Mouse (Mus musculus): ENCODE results near the gene Tssk4.

The Tssk4 gene

GRCm38 (mm10) chr14:55643060-55643907, 6.7 kb upstream of the Tssk4 start, which contains the start of gene Tm9sf1:
TSS of gene Tm9sf1 (minus strand) at chr14:55643806.
- DNase-seq: peak; percentile 84 to 90

DNA sequence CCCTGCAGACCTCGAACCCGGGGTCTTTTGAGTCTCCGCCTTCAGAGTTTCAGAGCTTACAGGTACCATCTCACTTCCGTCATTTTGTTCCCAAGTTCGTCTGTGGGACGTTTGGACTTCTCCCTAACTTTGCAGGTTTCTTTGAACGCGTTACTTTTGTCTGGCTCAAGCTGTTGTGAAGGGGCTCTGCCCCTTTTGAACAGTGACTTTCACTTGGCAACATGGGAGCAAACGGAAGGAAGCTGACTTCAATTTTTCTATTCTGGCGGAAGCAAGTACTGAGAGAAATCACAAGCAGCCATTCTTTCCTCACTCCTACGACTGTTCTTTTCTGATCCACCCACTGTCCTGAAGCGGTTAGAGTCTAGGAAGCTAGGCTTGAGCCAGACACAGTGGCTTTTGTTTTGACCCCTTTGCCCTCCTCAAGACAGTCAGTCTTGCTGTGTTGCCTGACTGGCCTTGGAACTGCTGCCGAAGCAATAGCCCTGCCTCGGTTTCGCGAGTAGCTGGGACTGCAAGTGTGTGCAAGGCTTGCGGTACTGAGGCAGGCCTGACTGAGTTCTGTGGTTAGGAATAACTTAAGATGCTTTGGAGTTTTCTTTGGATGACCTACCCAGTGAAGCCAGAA, 5.6 kb upstream of the Tssk4 start:
- peak; percentile 21 to 39 for DNase-seq

- DNase-seq: no peak
These were observed 1.5 kb downstream of the Tssk4 start for GRCm38 (mm10) chr14:55651528-55651927.

DNA sequence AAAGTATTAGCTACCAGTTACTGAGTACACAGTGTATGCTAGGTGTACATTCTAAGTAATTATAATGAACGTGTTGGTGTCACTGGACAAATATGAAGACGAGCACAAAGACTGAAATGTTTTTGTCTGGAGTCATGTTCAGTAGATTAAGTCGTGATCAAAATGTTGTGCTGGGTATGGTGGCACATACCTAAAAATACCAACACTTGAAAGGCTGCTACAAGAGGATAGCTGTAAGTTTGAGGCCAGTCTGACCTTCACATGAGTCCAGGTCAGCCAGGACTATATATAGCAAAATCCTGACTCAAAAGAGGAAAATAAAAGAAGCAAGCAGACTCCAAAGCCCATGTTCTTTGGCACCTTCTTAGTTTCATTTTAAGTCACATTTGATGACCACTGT, 7.0 kb downstream of the Tssk4 start:
- DNase-seq: no peak

DNA sequence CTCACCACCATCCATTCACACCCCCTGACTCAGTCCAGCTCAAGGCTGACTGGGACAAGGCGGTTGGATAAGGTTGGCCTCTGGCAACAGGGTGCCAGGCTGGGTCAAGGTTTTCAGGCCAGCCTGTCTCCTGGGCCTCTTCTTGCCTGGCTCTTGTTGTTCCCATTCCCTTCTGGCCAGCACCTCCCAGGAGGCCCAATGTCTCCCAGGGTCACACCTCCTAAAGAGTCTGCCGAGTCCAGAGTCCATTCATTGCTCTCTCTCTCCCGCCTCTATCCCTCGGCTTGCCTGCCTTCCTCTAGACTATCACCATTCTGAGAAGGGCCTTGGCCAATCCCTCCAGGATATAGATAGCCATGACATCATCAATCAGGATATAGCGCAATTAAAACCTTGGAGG, 8.0 kb downstream of the Tssk4 start:
- DNase-seq: peak; percentile 69 to 76

GRCm38 (mm10) chr14:55659960-55660573, 10.1 kb downstream of the Tssk4 start, which contains the start of gene Mdp1:
TSS of gene Mdp1 (minus strand) at chr14:55660508.
- DNase-seq: peak; percentile 78 to 88

- DNase-seq: no peak
These were observed 10.7 kb downstream of the Tssk4 start for GRCm38 (mm10) chr14:55660636-55661035.

DNA sequence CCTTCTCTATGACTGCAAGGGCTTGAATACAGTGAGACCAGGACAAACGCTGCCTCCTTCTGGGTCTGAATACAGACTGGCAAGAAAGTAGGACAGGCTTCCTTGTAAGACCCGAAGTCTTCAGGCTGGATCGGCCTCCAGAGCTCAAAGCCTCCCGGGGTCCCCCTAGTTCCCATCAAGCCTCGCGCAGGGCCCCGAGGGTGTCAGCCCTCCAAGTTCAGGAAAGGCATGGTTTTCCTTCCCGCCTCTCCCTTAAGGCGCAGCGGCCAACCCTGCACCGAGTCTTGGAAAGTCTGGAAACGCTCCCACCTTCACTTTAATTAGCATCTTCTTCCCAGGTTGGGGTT, 21.5 kb downstream of the Tssk4 start:
- no peak for DNase-seq

GRCm38 (mm10) chr14:55671833-55672740, 22.1 kb downstream of the Tssk4 start, which contains the start of the genes Gmpr2 and Nedd8:
TSS of gene Gmpr2 (plus strand) at chr14:55671941.
TSS of gene Nedd8 (minus strand) at chr14:55672124.
- peak; percentile 89 to 96 for DNase-seq

DNA sequence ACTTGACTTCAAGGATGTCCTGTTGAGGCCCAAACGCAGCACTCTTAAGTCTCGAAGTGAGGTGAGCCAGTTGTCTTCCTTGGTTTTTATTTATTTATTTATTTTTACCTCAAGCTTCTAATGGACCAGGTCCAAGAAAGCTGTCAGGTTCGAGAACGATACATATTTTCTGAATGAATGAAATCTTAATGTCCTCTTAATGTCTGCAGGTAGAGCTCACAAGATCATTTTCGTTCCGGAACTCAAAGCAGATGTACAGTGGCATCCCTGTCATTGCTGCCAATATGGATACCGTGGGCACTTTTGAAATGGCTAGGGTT, 22.7 kb downstream of the Tssk4 start:
- no peak for DNase-seq

GRCm38 (mm10) chr14:55677615-55678014, 27.6 kb downstream of the Tssk4 start:
- DNase-seq: no peak

GRCm38 (mm10) chr14:55681160-55682117, 31.5 kb downstream of the Tssk4 start, which contains the start of gene Tinf2:
TSS of gene Tinf2 (minus strand) at chr14:55681820.
- peak; percentile 96 for DNase-seq

DNA sequence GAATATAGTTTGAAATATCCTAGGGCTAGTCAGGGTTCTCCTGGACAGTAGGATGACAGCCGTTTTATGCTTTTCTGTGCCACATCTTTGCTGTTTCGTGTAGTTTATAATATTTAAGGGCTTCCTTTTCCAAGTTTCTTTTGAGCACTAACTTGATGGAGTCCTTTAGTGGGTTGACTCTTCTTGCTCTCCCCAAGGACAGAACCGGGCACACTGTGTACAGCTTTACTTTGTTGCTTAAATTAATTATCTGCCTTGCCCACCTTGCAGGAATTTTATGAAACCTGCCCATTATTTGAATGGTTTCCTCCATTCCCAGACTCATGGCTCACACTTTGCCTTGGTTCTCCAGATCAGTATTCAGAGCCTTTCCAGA, 32.1 kb downstream of the Tssk4 start:
- DNase-seq: no peak

DNA sequence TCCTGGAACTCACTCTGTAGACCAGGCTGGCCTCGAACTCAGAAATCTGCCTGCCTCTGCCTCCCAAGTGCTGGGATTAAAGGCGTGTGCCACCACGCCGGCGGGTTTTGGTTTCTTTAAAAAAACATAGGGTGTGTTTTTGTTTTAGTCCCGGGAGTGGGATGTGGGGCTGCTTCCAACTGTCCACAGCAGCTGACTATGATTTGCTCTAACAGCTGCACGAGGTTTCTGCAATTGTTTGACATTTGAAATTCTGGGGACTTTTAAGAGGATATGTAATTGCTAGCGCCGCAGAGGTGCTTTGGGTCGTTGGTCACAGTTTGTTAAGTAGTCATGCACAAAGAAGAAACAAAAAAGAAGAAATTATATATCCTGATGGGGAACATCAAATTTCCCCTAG, 39.4 kb downstream of the Tssk4 start:
- DNase-seq: no peak

DNA sequence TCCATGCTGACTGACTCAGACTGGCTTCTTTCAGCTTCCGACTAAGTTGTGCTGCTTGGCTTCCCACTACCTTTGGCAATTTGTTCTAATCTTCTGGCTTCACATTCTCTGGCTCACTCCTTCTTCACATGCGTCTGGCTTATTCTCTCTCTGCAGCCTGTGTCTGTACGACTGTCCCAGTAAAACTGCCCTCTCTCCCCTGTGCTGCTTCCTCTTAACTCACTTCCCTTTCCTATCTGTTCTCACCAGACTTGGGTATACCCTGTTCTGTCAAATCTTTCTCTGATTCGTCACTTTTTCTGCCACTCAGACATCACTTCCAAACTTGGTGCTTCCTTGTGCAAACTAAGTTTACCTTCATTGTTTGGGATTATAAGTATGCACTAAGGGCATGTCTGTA, 47.2 kb downstream of the Tssk4 start:
- DNase-seq: no peak

- DNase-seq: peak in 1 of 2 experiments; percentile 22
These were observed 51.1 kb downstream of the Tssk4 start for GRCm38 (mm10) chr14:55701131-55701530.

All from kidney, postnatal 36 days (tissue).